Mouse (Mus musculus) fat pad, adult 2 months (tissue): ENCODE results near the gene Osm.

Experiments used
- DNase-seq: peaks from one replicate; pipeline ENCODE4 v3.0.0-alpha.2; 2011; ENCODE audit warnings: low read depth, low spot score; ENCODE audit errors: extremely low read depth

Gene Osm

DNA sequence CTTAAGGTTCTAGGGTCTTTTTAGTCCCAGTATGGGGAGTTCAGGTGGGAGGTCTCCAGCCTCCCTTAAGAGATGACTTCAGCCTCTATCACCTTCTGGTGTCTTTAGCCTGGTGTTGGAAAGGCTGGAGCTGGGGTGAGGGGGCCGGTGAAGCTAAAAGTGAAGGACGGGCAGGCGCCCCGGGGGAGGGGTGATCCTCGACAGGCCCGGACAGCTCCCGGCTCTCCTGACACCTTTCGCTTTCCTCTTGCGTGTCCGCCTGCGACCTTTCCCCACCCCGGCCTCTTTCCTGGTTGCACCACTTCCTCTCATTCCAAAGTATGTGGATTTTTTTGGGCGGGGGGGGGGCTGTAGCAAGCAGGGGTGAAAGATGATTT, 31.0 kb downstream of the Osm start:
- DNase-seq, result no peak

DNA sequence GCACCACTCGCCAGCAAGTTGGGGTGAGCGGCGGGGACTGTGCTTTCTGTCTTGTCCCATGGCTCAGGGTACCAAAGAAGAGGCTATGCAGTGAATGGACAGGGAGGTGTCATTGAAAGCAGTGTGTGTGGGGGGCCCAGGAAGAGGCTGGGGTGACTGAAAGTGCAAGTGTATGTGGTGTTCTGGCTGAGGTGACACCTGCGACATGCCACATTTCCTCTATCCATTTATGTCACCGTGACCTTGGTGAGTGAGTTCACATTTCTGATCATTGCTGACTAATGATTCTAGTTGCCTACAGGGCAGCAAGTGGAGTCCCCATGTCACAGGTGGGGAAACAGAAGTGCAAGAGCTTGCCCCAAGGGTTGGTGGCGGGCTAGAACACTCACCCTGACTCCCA, 32.3 kb downstream of the Osm start:
- no peak for DNase-seq

DNA sequence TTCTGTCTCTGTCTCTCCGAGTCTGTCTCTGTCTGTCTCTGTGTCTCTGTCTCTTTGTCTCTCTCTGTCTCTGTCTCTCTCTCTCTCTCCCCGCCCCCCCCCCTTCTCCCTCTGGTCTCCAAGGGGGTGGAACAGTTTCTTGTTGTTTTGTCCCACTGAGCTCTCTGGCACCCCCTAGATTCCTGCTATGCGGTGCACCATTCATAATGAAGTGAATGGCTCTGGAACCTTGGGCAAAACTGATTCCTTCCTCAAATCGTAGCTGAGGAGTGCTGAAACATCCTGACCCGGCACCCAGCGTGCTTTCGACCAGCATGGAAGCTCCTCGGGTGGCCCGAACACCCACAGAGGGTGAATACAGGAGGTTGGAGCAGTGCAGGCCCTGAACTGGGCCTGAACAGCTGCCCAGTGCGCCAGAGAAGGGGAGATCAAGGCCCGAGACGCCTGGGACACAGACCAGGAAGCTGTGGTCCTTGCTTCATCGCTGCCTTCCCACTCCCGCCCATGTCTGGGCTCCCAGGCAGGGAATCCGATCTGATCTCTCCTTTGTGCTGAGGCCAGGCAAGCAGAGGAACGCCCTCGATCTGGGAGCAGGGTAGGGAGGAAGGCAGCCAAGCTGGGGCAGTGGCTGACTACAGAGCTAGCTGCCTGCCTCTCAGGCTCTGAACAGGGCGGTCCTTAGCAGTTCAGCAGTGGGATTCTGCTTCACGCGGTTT, 34.7 kb downstream of the Osm start:
- DNase-seq, result no peak

DNA sequence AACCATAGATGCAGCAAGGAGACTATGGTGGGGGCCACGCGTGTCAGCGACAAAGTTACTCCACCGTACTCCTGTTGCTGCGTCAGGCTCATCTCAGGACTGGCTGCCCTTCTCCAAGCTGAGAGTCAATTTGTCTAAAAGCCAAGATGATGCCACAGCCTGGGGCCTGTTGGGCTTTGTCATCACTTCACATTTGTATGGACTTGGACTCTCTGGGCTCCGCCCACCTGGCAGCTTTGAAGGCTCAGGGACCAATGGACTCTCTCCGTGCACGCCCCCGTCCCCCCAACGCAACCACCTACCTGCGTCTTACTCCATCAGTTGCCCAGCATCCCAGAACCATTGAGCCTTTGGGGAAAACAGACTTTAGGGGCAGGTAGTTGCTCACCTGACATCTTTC, 35.3 kb downstream of the Osm start:
- DNase-seq, result no peak

DNA sequence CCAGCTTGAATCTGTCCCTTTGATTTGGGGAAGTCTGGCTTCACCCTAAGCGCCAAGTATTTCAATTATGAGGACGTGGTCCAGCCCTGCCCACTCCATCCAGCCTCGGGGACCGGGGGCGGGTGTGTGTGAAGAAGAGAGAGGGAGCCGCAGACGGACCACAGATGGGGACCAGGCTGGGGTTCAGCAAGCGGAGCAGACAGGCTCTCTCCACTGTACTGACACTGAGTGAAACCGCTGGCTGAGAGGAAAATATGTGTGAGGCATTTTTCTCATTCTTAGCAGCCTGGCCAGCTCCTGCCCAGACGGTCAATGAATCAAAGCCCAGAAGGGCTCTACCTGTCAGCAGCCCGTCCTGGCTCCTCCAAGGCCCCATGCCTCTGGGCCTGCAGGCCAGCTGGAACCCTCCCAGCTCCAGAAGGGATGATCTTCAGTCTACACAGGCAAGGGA, 40.2 kb downstream of the Osm start:
- DNase-seq, result no peak

DNA sequence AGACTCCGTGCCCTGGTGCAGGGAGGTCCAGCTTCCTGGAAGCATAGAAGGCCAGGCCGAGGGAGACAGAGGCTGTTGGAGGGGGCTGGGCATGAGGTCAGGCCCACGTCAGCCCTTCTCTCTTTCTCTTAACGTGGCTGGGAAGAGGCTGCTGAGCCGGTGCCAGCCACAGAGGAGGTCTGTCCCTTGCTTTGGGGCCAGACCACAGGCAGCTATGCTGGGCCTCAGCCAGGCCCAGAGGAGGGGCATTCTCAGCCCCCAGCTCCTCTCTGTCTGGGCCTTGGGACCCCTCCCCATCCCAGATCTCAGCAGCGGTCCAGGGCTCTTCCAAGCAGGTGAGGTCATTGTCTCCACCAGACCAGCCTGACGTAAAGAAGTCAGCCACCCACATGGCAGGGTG, 43.7 kb downstream of the Osm start:
- DNase-seq, result no peak

DNA sequence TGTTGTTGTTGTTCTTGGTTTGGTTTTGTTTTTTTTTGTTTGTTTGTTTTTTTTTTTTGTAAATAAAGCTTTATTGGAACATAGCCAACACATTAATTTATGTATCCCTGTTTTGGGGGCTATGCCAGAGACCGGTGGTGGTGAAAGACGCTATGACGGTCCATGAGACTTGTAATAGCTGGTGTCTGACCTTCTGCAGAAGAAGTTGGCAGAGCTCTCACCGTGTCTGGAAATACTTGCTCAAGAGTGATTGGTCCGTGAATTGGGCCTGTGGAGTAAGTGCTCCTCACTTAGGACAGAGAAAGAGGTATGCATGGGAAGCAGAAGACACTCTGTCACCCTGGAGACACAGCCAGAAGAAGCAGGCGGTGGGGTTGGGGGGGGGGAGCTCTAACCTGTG, 45.6 kb downstream of the Osm start:
- DNase-seq, result no peak

DNA sequence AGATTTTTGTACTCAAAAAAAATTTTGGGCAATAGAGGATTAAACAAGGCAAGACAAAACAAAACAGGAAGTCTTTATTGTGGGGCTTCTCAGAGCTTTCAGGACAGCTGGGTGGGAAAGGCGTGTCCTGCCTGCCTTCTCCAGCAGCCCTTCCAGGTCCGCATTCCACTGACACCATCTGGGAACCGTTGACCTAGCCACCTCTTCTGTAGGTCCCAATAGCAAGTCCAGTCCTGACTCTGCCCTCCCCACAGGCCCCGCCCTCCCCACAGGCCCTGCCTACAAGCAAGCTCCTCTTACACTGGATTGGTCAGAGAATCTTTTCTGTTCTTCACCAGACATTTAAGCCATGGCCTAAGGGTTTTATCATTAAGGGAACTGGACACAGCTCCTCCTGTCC, 47.4 kb downstream of the Osm start:
- DNase-seq, result no peak

DNA sequence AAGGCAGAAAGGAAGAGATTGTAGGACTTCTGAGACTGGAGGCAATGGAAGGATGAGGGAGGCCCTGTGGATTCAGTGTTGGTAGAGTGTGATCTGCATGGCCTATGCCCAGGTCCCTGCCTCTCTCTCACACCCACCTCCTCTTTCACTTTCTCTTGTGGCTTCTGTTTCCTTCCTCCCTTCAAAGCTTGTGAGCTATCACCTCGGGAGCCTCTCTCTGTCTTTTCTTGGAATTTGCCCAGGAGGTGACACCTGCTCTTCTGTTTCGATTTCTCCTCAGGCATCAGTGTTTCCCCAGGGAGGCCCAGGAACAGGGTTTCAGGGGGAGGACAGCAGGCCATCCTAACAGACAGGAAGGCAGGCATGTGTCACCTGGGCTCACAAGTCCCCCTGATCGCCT, 53.1 kb downstream of the Osm start:
- no peak for DNase-seq
